Mouse (Mus musculus) cerebellum, adult 2 months (tissue): Measurements from ENCODE around the gene Grin3b. TPM values are rescaled to one million over a fixed set of nuclear protein-coding genes. Genes with fewer than 3 reads are reported as not detected.

Source experiments
- DNase-seq, 2 experiments: peaks; one replicate each; pipeline ENCODE4 v3.0.0; 2021
- H3K27ac ChIP-seq: fragments of 200-500 bp; 2 replicates; pipeline ENCODE4 v1.5.1; 2012; ENCODE audit warnings: low read length, control low read depth, inconsistent platforms; ENCODE audit not compliant: insufficient read depth
- H3K27me3 ChIP-seq: fragments of 200-500 bp; 2 replicates; pipeline ENCODE4 v1.6.1; 2012; ENCODE audit warnings: inconsistent platforms, mild to moderate bottlenecking, low read length, moderate library complexity; ENCODE audit not compliant: control insufficient read depth, insufficient read depth
- H3K4me1 ChIP-seq: fragments of 200-500 bp; 2 replicates; pipeline ENCODE4 v1.6.1; 2011; ENCODE audit warnings: low read length; ENCODE audit not compliant: control insufficient read depth, insufficient read depth
- H3K4me3 ChIP-seq: fragments of 200-500 bp; replicated peaks from 2 replicates; pipeline ENCODE3; 2011; ENCODE audit warnings: mild to moderate bottlenecking, low read depth, low read length, control low read depth; ENCODE audit not compliant: insufficient read depth
- CTCF ChIP-seq: fragments of 200-500 bp; IDR thresholded peaks from 2 replicates; pipeline ENCODE4 v1.5.1; 2011; ENCODE audit warnings: low read depth, mild to moderate bottlenecking, control low read depth, low read length, moderate library complexity, borderline replicate concordance; ENCODE audit not compliant: insufficient read depth
- POLR2A ChIP-seq: fragments of 200-500 bp; IDR thresholded peaks from 2 replicates; pipeline ENCODE4 v1.6.1; 2011; ENCODE audit warnings: low read length, control low read depth, borderline replicate concordance; ENCODE audit not compliant: insufficient read depth
- WGBS: fragments of 180-500 bp; shearing (Covaris S2); methylation state at CpG from one replicate; pipeline ENCODE4 v1.1.7; 2018; 5-methylcytosine and 5-hydroxymethylcytosine counted together
- polyA plus RNA-seq: library from polyadenylated mRNA; depleted of rRNA; stranded (reverse); fragments of >200 nt; gene quantifications from 2 replicates; pipeline ENCODE4 v1.2.3, GENCODE M21; 2012

Gene Grin3b
- polyA plus RNA-seq, 1 experiment, result 5.5 TPM

DNA sequence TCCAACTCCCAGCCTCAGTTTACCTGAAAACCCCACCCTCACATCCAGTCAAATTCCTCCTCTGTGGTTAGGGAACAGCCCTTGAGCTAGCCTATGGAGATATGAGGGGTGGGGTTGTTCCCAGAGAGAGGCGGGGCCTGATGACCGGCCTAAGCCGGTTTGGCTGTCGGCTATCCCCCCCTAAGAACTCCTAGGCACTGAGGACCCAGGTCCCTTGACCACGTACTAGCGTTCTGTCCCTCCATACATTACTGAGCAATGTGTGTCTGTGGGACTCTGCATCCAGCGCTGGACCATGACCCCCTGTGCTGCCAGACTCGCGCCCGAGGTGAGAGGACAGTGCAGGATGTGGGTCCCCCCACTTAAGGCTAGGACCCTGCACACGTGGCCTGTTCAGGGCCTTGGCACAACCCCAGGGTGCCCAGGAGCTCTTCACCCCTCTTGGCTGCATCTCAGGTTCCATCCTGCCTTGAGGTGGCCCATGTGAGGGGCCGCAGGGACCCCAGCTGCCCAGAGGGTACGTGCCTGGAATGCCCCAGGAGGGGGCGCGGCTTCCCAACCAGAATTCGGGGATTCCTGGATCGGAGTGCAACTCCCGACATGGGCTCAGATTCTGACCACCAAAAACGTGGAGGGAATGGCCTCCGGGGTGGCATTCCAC is 49.1 kb downstream of the Grin3b start:
- no peaks in the 10 kb centered on the region for H3K4me1 ChIP-seq
- no peak for TF ChIP-seq CTCF
- TF ChIP-seq POLR2A, result no peak
- H3K4me3 ChIP-seq, result no peak overlapping the region
- WGBS, result 10% methylated on average over 20 of the region's 20 CpGs
- DNase-seq, result no peak
- H3K27ac ChIP-seq, result no peak overlapping the region
- no peaks in the 10 kb centered on the region for H3K27me3 ChIP-seq

DNA sequence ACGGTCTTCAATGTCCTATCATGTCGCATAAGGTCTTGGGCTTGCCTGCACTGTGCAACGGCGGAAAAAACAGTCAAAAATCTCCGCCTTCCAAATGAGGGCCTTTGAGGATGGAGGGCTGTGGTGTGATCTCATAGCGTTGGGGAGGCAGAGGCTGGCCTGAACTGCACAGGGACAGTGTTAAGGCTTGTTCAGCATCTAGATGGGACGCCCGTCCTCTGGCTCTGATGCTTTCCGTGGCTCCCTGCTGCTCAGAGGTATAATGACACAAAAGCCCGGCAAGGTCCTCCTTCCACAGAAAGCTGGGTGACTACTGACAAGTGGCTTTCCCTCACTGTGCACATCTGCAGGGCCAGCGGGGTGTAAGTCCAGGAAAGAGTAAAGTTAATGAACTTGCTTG is 49.7 kb downstream of the Grin3b start:
- H3K4me1 ChIP-seq, result no peaks in the 10 kb centered on the region
- H3K4me3 ChIP-seq, result no peak overlapping the region
- 36% methylated on average over 11 of the region's 11 CpGs for WGBS
- H3K27ac ChIP-seq, result no peak overlapping the region
- no peaks in the 10 kb centered on the region for H3K27me3 ChIP-seq
- DNase-seq, result no peak
- TF ChIP-seq CTCF (no peak), POLR2A (no peak)

DNA sequence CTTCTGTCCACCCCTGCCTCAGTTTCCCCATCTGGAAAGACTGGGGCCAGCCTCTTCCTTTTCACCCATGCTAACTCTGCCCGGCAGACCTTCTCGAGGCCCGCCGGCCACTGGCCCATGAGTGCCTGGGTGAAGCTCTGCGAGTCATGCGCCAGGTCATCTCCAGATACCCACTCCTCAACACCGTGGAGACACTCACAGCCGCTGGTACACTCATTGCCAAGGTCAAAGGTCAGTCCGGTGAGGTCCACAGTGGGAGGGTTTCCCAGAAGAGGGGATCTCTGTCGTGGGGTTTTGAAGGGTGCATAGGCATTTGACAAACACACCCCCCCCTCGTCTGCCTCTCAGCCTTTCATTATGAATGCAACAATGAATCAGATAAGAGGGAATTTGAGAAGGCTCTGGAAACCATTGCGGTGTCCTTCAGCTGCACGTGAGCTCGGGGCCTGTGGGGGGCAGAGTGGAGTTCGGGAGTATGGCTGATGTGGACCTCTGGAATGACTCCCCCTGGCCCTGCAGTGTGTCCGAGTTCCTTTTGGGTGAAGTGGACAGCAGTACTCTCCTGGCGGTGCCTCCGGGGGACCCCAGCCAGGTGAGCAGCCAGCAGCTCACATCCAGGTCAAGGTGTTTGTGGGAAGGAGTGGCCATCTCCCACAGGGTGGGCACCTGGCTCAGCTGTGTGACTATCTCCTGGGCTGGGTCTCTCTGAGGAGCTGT is 50.2 kb downstream of the Grin3b start:
- no peaks in the 10 kb centered on the region for H3K4me1 ChIP-seq
- DNase-seq, result no peak
- no peaks in the 10 kb centered on the region for H3K27me3 ChIP-seq
- no peak overlapping the region for H3K27ac ChIP-seq
- no peak overlapping the region for H3K4me3 ChIP-seq
- WGBS, result 81% methylated on average over 18 of the region's 18 CpGs
- TF ChIP-seq CTCF (no peak), POLR2A (no peak)

DNA sequence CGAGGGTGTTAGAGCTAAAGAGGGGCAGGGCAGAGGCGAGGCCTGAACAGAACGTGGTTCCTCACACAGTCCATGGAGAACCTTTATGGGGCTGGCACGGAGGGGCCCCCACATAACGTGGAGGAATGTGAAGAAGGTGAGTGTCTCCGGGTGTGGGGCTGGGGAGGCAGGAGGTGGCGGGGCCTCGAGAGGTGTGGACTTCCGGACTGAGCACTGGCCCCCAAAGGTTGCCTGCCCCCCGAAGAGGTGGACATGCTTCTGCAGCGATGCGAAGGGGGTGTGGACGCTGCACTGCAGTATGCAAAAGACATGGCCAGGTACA is 50.8 kb downstream of the Grin3b start:
- Histone ChIP-seq H3K27me3 (no peaks in the 10 kb centered on the region), H3K27ac (no peak overlapping the region), H3K4me1 (no peaks in the 10 kb centered on the region), H3K4me3 (no peak overlapping the region)
- 89% methylated on average over 13 of the region's 13 CpGs for WGBS
- TF ChIP-seq CTCF (no peak), POLR2A (no peak)
- no peak for DNase-seq

DNA sequence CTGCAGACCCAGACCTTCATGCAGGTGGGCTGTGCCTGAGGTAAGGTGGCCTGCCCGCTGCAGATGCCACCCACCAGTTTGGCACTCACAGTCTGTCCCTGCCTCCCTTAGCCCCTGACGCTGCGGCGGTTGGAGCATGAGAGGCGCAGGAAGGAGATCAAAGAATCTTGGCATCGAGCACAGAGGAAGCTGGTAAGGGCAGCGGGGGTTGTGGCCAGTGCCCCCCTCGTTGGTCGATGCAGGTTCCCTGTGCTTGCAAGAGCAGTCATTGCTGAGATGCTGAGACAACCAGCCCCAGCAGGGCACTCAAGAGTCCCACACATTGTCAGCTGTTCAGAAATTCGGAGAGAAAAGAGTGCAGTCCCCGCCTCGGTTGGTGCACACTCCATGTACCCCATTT is 51.6 kb downstream of the Grin3b start:
- Histone ChIP-seq H3K4me1 (no peaks in the 10 kb centered on the region), H3K4me3 (no peak overlapping the region), H3K27ac (no peak overlapping the region), H3K27me3 (no peaks in the 10 kb centered on the region)
- no peak for TF ChIP-seq CTCF
- TF ChIP-seq POLR2A, result no peak
- no peak for DNase-seq
- 42% methylated on average over 12 of the region's 12 CpGs for WGBS

DNA sequence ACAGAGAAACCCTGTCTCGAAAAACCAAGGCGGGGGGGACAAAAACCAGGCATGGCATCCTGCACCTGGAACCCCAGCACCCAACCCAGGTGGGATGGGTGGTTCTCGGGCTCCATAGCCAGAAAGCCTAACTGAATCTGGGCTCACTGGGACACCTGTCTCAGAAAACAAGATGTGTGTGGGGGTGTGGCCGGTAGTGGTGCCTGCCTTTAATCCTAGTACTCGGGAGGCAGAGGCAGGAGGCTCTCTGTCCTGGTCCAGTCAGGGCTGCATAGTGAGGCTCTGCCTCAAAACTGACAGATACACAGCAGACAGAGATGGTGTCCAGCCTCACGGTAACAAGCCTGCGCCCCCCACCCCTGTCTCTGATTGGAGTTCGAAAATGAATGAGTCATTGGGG is 52.3 kb downstream of the Grin3b start:
- TF ChIP-seq POLR2A, result no peak
- TF ChIP-seq CTCF, result no peak
- no peaks in the 10 kb centered on the region for H3K4me1 ChIP-seq
- H3K27ac ChIP-seq, result no peak overlapping the region
- H3K27me3 ChIP-seq, result no peaks in the 10 kb centered on the region
- 87% methylated on average over 8 of the region's 8 CpGs for WGBS
- DNase-seq, result no peak
- no peak overlapping the region for H3K4me3 ChIP-seq

DNA sequence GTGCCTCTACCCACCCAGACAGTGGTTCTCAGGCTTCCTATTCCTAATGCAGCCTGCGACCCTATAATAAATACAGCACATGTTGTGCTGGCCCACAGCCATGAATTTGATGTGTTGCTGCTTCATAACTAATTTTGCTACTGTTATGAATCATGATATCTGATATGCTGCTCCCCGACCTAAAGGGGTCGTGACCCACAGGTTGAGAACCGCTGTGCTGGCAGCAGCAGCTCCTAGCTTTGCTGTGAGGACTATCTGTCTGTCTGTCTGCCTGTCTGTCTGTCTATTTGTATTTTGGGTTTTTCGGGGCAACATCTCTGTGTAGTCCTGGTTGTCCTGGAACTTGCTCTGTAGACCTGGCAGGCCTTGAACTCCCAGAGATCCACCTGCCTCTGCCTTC is 53.2 kb downstream of the Grin3b start:
- Histone ChIP-seq H3K27ac (no peak overlapping the region), H3K4me3 (no peak overlapping the region), H3K27me3 (no peaks in the 10 kb centered on the region), H3K4me1 (no peaks in the 10 kb centered on the region)
- DNase-seq, result no peak
- TF ChIP-seq POLR2A, result no peak
- no peak for TF ChIP-seq CTCF
- 55% methylated on average over 5 of the region's 5 CpGs for WGBS
